Mouse (Mus musculus): ENCODE results near the gene Jaml. TPM values are rescaled to one million over a fixed set of nuclear protein-coding genes. Genes with fewer than 3 reads are reported as not detected.

Jaml gene
- total and polyA plus RNA-seq, 3 experiments: not detected

DNA sequence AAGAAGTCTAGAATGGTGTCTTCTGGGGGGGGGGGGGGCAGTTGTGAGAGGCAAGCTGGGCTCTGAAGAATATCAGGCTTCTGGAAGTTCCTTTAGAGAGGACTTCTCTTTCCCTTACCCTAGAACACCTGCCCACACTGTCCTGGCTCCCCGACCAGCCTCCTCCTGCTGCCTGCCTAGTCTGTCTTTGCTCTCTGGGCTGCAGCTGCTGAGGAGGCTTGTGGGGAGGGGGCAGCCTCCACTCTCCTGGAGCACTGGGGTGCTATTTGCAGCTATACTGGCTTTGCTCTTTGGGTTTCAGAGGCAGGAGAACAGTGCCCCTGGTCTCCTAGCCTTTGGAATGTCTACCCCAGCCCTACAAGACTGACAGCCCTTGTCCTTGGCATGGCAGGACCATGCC, 72.0 kb downstream of the Jaml start:
- Histone ChIP-seq H3K79me2 (ENCODE audit: control insufficient read depth, insufficient read depth, low read length, poor library complexity) (no peaks in the 10 kb centered on the region), H3K9me3 (replicated peaks; ENCODE audit: insufficient read depth, low read length) (no peaks in the 10 kb centered on the region), H3K27ac (ENCODE audit: control insufficient read depth, low read depth, low read length) (no peak overlapping the region), H3K9ac (ENCODE audit: control insufficient read depth, low read depth, low read length, poor library complexity, severe bottlenecking) (no peak overlapping the region), H3K4me1 (ENCODE audit: control insufficient read depth in 1 of 2, insufficient read depth in 2 of 2, low read length in 2 of 2) (no peaks in the 10 kb centered on the region), H3K27me3 (ENCODE audit: control insufficient read depth in 1 of 2, insufficient read depth in 2 of 2, low read length in 2 of 2) (peaks cover 23 to 25% of the 10 kb centered on the region in 2 experiments), H3K4me3 (ENCODE audit: control insufficient read depth in 1 of 2, insufficient read depth in 1 of 2, low read depth in 2 of 2, low read length in 2 of 2) (no peak overlapping the region), H3K36me3 (ENCODE audit: control insufficient read depth in 1 of 2, insufficient read depth in 2 of 2, low read length in 2 of 2) (no peaks in the 10 kb centered on the region)
- DNase-seq (ENCODE audit: low read depth, low spot score): no peak
- TF ChIP-seq CTCF (IDR thresholded peaks at IDR 0.05 in 2 of 3, conservative IDR thresholded peaks at IDR 0.05 in 1 of 3; ENCODE audit: control insufficient read depth in 1 of 3, insufficient read depth in 1 of 3, low read depth in 2 of 3, low read length in 3 of 3, poor library complexity in 1 of 3, severe bottlenecking in 1 of 3): no peak
- TF ChIP-seq RCOR1 (IDR thresholded peaks at IDR 0.05; ENCODE audit: low read depth, low read length): no peak
- TF ChIP-seq ZKSCAN1 (IDR thresholded peaks at IDR 0.05; ENCODE audit: low read depth, low read length): no peak
- TF ChIP-seq NRF1 (IDR thresholded peaks at IDR 0.05; ENCODE audit: insufficient read depth, low read depth, low read length, poor library complexity, severe bottlenecking): no peak
- no peak for TF ChIP-seq ELF1 (IDR thresholded peaks at IDR 0.05; ENCODE audit: low read depth, low read length)
- no peak for TF ChIP-seq GABPA (IDR thresholded peaks at IDR 0.05; ENCODE audit: low read depth, low read length)
- no peak for TF ChIP-seq TCF12 (IDR thresholded peaks at IDR 0.05; ENCODE audit: low read depth, low read length)
- no peak for TF ChIP-seq SMC3 (IDR thresholded peaks at IDR 0.05; ENCODE audit: low read depth, low read length)
- no peak for TF ChIP-seq TAL1 (IDR thresholded peaks at IDR 0.05; ENCODE audit: low read length)
- no peak for TF ChIP-seq ZNF384 (IDR thresholded peaks at IDR 0.05; ENCODE audit: low read depth, low read length)
- TF ChIP-seq CHD1 (IDR thresholded peaks at IDR 0.05; ENCODE audit: low read depth, low read length): no peak
- TF ChIP-seq MAFK (IDR thresholded peaks at IDR 0.05; ENCODE audit: borderline replicate concordance, low read depth, low read length): no peak
- no peak for TF ChIP-seq MYC (IDR thresholded peaks at IDR 0.05; ENCODE audit: low read depth, low read length)
- no peak for TF ChIP-seq CHD2 (IDR thresholded peaks at IDR 0.05; ENCODE audit: low read length)
- no peak for TF ChIP-seq POLR2AphosphoS5 (IDR thresholded peaks at IDR 0.05; ENCODE audit: borderline replicate concordance, low read depth, low read length)
- no peak for TF ChIP-seq USF1 (IDR thresholded peaks at IDR 0.05; ENCODE audit: low read depth, low read length)
- no peak for TF ChIP-seq USF2 (IDR thresholded peaks at IDR 0.05; ENCODE audit: borderline replicate concordance in 1 of 2, insufficient read depth in 1 of 2, low read depth in 1 of 2, low read length in 2 of 2)

DNA sequence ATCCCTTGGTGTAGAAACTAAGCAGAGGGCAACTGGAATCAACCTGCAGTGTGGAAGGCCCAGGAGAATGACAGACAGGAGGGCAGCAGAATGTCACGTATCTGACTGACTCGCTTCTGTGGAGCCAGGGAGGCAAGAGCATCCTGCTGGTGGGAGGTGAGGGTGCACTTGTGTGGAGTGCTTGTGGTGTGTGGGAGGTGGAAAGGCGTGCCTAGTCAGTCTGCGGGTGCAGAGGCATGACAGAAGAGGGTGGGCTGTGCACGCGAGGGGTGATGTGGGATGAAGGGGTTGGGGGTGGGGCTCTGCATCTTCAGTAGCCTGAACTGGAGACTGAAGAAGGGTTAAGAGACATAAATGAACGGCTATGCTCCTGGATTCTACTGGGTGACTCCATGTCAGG, 74.4 kb downstream of the Jaml start:
- peaks cover 22% of the 10 kb centered on the region in 2 experiments for H3K27me3 ChIP-seq (ENCODE audit: control insufficient read depth in 1 of 2, insufficient read depth in 2 of 2, low read length in 2 of 2)
- no peak overlapping the region for H3K4me3 ChIP-seq (ENCODE audit: control insufficient read depth in 1 of 2, insufficient read depth in 1 of 2, low read depth in 2 of 2, low read length in 2 of 2)
- H3K27ac ChIP-seq (ENCODE audit: control insufficient read depth, low read depth, low read length): no peak overlapping the region
- DNase-seq (ENCODE audit: low read depth, low spot score): no peak
- TF ChIP-seq MYB (IDR thresholded peaks at IDR 0.05; ENCODE audit: low read depth, low read length) (no peak), E2F4 (IDR thresholded peaks at IDR 0.05; ENCODE audit: borderline replicate concordance, low read depth, low read length) (no peak)
- no peaks in the 10 kb centered on the region for H3K36me3 ChIP-seq (ENCODE audit: control insufficient read depth in 1 of 2, insufficient read depth in 2 of 2, low read length in 2 of 2)
- H3K79me2 ChIP-seq (ENCODE audit: control insufficient read depth, insufficient read depth, low read length, poor library complexity): no peaks in the 10 kb centered on the region
- no peaks in the 10 kb centered on the region; a peak in 1 of 4 replicates for H3K4me1 ChIP-seq (ENCODE audit: control insufficient read depth in 1 of 2, insufficient read depth in 2 of 2, low read length in 2 of 2)
- no peaks in the 10 kb centered on the region for H3K9me3 ChIP-seq (replicated peaks; ENCODE audit: insufficient read depth, low read length)
- H3K9ac ChIP-seq (ENCODE audit: control insufficient read depth, low read depth, low read length, poor library complexity, severe bottlenecking): no peak overlapping the region

Other genes starting within 250 kb of the Jaml start
- gene Kmt2a, start 197.9 kb upstream of the Jaml start, total RNA-seq (2012; rRNA removed): 4.7 and 6.2 TPM in 2 replicates
- 10 to 100 TPM; 11.7 to 27.3 TPM for gene Kmt2a, start 197.9 kb upstream of the Jaml start, polyA plus RNA-seq (2012; ENCODE audit: insufficient read depth in 1 of 2, insufficient read length in 2 of 2, low read depth in 1 of 2, low replicate concordance in 2 of 2, missing spikeins in 1 of 2)
- 719 and 722 TPM in 2 replicates for gene Atp5l, start 158.4 kb upstream of the Jaml start, total RNA-seq (2012; rRNA removed)
- 100 to 1,000 TPM in 1 of 2 experiments, not detected in 1; 320 TPM for gene Atp5l, start 158.4 kb upstream of the Jaml start, polyA plus RNA-seq (2012; ENCODE audit: insufficient read depth in 1 of 2, insufficient read length in 2 of 2, low read depth in 1 of 2, low replicate concordance in 2 of 2, missing spikeins in 1 of 2)
- gene Ube4a, start 113.6 kb upstream of the Jaml start, total RNA-seq (2012; rRNA removed): 23.3 and 24.2 TPM in 2 replicates
- 10 to 100 TPM; 32.8 to 37.9 TPM for gene Ube4a, start 113.6 kb upstream of the Jaml start, polyA plus RNA-seq (2012; ENCODE audit: insufficient read depth in 1 of 2, insufficient read length in 2 of 2, low read depth in 1 of 2, low replicate concordance in 2 of 2, missing spikeins in 1 of 2)
- gene Cd3g, start 98.8 kb upstream of the Jaml start, total RNA-seq (2012; rRNA removed): 0.35 and 0.42 TPM in 2 replicates
- gene Cd3g, start 98.8 kb upstream of the Jaml start, polyA plus RNA-seq (2012; ENCODE audit: insufficient read depth in 1 of 2, insufficient read length in 2 of 2, low read depth in 1 of 2, low replicate concordance in 2 of 2, missing spikeins in 1 of 2): under 1 TPM in 1 of 2 experiments, not detected in 1; 0.47 TPM
- 0.10 TPM in 1 of 2 replicates, not detected in the other for gene Cd3d, start 97.4 kb upstream of the Jaml start, total RNA-seq (2012; rRNA removed)
- gene Cd3d, start 97.4 kb upstream of the Jaml start, polyA plus RNA-seq (2012; ENCODE audit: insufficient read depth in 1 of 2, insufficient read length in 2 of 2, low read depth in 1 of 2, low replicate concordance in 2 of 2, missing spikeins in 1 of 2): not detected
- gene Cd3e, start 69.6 kb upstream of the Jaml start, total RNA-seq (2012; rRNA removed): not detected in 2 replicates
- gene Cd3e, start 69.6 kb upstream of the Jaml start, polyA plus RNA-seq (2012; ENCODE audit: insufficient read depth in 1 of 2, insufficient read length in 2 of 2, low read depth in 1 of 2, low replicate concordance in 2 of 2, missing spikeins in 1 of 2): not detected
- 0.08 and 0.16 TPM in 2 replicates for gene Mpzl2, start 39.4 kb upstream of the Jaml start, total RNA-seq (2012; rRNA removed)
- gene Mpzl2, start 39.4 kb upstream of the Jaml start, polyA plus RNA-seq (2012; ENCODE audit: insufficient read depth in 1 of 2, insufficient read length in 2 of 2, low read depth in 1 of 2, low replicate concordance in 2 of 2, missing spikeins in 1 of 2): under 1 TPM in 1 of 2 experiments, not detected in 1; 0.39 TPM
- gene Mpzl3, start 24.0 kb upstream of the Jaml start, total RNA-seq (2012; rRNA removed): not detected in 2 replicates
- not detected for gene Mpzl3, start 24.0 kb upstream of the Jaml start, polyA plus RNA-seq (2012; ENCODE audit: insufficient read depth in 1 of 2, insufficient read length in 2 of 2, low read depth in 1 of 2, low replicate concordance in 2 of 2, missing spikeins in 1 of 2)
- gene Scn2b, start 38.6 kb downstream of the Jaml start, total RNA-seq (2012; rRNA removed): not detected in 2 replicates
- not detected for gene Scn2b, start 38.6 kb downstream of the Jaml start, polyA plus RNA-seq (2012; ENCODE audit: insufficient read depth in 1 of 2, insufficient read length in 2 of 2, low read depth in 1 of 2, low replicate concordance in 2 of 2, missing spikeins in 1 of 2)
- gene Scn4b, start 59.2 kb downstream of the Jaml start, total RNA-seq (2012; rRNA removed): not detected in 2 replicates
- not detected for gene Scn4b, start 59.2 kb downstream of the Jaml start, polyA plus RNA-seq (2012; ENCODE audit: insufficient read depth in 1 of 2, insufficient read length in 2 of 2, low read depth in 1 of 2, low replicate concordance in 2 of 2, missing spikeins in 1 of 2)
- gene BC049352, start 102.8 kb downstream of the Jaml start, total RNA-seq (2012; rRNA removed): not detected in 2 replicates
- gene BC049352, start 102.8 kb downstream of the Jaml start, polyA plus RNA-seq (2012; ENCODE audit: insufficient read depth in 1 of 2, insufficient read length in 2 of 2, low read depth in 1 of 2, low replicate concordance in 2 of 2, missing spikeins in 1 of 2): not detected
- not detected in 2 replicates for gene Tmprss4, start 124.9 kb downstream of the Jaml start, total RNA-seq (2012; rRNA removed)
- not detected for gene Tmprss4, start 124.9 kb downstream of the Jaml start, polyA plus RNA-seq (2012; ENCODE audit: insufficient read depth in 1 of 2, insufficient read length in 2 of 2, low read depth in 1 of 2, low replicate concordance in 2 of 2, missing spikeins in 1 of 2)
- not detected in 2 replicates for gene Il10ra, start 190.0 kb downstream of the Jaml start, total RNA-seq (2012; rRNA removed)
- not detected for gene Il10ra, start 190.0 kb downstream of the Jaml start, polyA plus RNA-seq (2012; ENCODE audit: insufficient read depth in 1 of 2, insufficient read length in 2 of 2, low read depth in 1 of 2, low replicate concordance in 2 of 2, missing spikeins in 1 of 2)
- not detected in 2 replicates for gene Tmprss13, start 239.9 kb downstream of the Jaml start, total RNA-seq (2012; rRNA removed)
- not detected for gene Tmprss13, start 239.9 kb downstream of the Jaml start, polyA plus RNA-seq (2012; ENCODE audit: insufficient read depth in 1 of 2, insufficient read length in 2 of 2, low read depth in 1 of 2, low replicate concordance in 2 of 2, missing spikeins in 1 of 2)